Mouse (Mus musculus) adrenal gland, postnatal 36 days (tissue): ENCODE data around the gene Ago4. TPM values are rescaled to one million over a fixed set of nuclear protein-coding genes. Genes with fewer than 3 reads are reported as not detected.
A peak's percentile ranks its signal among the peaks of the same experiment; 100 is the strongest.

Source experiments
- DNase-seq, 2 experiments: peaks; one replicate each; pipeline ENCODE4 v3.0.0; 2021; ENCODE audit warnings: mixed read lengths in 1 of 2
- total RNA-seq, 2 experiments: library from RNA; stranded (reverse); gene quantifications; 2 replicates each; pipeline ENCODE4 v1.2.3; 2021

Ago4 gene
- total RNA-seq, 2 experiments from 2014 or later = 5.2 to 5.8 TPM

DNA sequence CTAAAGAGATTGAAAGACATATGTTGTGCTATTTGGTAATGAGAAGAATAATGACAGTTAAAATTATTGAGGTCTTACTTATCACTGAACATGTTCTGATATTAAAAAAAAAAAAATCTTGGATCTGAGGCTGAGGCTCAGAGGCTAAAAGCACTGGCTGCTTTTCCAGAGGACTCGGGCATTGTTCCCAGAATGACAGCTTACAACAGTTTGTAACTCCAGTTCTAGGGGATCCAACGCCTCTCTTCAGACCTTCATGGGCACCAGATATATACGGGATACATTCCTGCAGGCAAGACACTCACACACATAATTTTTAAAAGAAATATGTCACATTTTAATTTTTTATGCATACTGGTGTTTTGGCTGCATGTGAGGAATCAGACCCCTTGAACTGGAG lies 7.1 kb downstream of the Ago4 start:
- DNase-seq = no peak

DNA sequence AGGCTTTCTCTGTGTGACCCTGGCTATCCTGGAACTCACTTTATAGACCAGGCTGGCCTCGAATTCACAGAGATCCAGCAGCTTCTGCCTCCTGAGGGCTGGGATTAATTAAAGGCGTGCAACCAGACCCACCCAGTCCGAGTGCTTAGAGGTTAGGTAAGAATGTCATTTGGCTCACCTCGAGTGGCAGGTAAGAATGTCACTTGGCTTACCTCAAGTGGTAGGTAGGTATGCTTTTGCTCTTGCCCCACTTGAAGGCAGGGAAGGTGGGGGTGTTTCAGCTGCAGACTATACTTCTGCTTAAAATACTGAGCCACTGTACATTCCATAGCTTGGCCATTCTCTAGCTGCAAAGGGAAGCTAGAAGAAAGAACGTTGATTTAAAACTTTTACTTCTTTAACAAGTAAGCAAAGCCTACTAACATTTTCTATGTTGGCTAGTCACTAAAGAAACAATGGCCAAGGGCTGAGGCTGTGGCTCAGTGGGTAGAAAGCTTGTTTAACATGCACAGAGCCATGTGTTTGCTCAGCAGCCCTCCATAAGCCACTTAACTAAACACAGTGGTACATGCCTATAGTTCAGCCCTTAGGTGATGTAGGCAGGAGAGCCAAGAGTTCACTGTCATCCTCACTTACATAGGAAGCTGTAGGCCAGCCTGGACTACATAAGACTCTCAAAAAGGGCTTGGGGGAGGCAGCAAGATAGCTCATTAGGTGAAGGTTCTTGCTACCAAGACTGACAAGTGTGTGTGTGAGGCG lies 20.8 kb downstream of the Ago4 start:
- no peak for DNase-seq

DNA sequence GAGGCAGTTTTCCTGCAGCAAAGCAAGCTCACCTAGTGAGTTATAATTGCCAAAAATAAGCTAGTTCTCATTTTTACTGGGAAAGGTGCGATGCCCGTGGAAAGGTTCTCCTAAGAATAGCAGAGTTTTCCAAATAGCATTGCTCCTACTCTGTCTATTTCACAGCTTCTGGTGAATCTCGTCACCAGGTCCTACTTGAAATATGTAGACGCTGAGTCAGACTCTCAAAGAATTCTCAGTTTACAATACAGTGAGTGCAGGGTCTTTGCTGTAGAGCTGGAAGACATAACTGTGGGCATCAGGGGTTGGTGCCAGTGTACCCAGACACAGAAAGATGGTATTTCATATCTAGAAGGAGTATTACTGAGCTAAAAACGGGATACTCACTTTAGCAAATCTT lies 22.3 kb downstream of the Ago4 start:
- DNase-seq = no peak

DNA sequence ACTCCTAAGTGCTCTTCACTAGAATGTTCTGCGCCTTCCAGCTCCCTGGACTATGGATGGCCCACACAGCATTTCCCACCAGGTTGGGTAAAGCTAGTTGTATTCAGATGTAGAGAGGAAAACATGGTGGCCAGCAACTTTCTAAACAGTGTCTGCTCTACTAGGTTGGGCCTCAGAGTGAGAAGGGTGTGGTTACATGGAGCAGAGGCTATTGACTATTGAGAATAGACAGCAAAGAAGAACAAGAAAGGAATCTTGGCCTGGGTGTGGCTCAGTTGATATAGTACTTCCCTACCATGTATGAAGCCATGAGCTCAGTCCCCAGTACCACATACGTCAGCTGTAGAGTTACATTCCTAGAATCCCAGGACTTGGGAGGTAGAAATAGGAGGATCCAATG lies 24.2 kb downstream of the Ago4 start:
- no peak for DNase-seq

DNA sequence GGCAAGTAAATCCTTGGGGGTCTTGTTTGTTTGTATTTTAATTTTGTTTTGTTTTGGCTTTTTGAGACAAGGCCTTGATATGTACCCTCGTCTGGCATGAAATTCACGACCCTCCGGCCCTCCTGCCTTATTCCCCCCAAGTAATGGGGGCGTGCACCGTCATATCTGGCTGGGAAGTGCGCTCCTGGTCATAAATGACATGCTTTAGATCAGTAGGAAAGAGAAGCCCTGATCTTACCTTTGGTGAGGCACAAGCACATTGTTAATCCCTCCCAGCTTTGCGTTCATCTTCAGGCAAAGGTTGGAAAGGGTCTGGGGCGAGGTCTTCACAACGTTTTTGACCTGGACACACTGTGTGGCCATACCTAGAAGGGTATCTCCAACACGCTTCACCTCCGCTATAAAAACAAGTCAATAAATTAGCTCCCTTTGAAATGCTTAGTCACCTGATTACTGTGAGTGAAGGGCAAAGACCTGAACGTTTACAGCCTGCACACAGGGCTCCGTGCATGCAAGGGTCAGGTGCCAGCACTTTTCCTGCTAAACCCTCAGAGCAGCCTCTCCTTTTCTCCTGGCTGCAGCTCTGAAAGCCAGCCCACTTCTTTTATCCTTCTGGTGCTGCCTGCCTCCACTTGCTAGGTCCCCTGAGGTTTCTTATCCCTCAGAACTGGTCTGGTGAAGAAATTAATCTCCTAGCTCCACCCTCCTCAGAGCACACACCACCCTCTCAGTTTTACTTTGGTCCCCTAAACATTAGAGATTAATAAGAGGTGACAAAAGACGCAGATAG lies 25.0 kb downstream of the Ago4 start:
- DNase-seq = no peak

DNA sequence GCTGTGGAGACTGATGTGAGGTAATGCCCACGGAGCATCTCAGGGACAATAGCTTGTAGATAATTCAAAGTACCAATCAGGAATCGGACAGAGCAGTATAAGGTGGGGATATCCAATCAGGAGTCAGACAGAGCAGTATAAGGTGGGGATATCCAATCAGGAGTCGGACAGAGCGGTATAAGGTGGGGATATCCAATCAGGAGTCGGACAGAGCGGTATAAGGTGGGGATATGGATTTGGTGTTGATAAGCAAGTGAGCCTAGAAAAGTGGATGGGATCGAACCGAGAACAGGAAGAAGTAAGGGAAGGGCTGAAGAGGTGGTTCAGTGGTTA lies 30.3 kb downstream of the Ago4 start:
- no peak for DNase-seq

DNA sequence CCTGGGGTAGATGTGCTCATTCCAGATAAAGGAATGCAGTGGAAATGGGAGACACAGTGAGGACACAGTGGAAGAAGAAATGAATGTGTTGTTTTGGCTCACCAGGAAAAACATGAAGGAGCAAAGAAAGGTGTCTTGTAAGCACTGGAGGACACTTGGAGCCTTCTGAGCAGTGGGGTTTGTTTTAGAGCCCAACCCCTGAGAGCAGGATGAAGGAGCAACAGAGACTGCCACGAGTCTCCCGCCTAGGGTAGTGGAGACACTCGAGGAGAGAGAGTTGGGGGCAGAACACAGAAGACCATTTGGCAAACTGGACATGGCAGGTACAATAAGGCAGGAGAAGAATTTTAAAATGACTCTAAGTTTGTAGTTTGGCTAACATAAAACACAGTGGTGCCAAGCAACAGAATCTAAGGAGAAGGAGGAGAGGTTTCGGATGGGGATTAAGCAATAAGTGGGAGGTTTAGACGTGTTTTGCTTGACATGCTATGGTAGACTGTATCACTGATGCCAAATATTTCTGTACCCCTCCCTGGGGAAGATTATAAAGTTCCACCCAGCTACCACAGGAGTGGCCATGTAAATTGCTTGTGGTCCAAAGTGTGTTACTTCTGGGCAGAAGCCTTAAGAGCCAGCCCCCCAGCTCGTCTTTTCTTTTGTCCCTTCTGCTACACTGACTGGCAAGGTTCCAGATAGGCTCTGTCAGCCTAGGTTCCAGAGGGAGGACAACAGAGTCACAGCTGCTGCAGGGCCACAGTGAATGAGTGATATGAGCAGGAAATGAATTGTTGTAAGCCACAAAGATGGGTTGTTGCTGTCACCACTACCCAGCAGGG lies 30.9 kb downstream of the Ago4 start:
- DNase-seq = no peak

DNA sequence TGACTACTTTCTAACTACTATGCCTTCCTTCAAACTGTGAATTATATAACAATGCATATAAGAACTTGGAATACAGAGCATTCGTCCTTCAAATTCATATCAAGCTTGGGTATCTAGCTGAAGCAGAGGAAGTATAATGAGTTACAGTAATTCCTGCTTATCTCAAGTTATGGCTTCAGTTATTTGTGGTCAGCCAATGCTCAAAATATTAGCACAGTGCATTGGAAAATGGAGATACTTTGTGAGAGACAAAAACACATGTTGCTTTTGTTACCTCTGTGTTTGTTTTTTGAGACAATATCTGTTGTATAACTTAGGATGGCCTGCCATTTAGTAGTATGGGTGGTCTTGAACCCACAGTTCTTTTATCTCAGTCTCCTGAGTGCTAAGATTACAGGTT lies 34.7 kb downstream of the Ago4 start:
- no peak for DNase-seq

DNA sequence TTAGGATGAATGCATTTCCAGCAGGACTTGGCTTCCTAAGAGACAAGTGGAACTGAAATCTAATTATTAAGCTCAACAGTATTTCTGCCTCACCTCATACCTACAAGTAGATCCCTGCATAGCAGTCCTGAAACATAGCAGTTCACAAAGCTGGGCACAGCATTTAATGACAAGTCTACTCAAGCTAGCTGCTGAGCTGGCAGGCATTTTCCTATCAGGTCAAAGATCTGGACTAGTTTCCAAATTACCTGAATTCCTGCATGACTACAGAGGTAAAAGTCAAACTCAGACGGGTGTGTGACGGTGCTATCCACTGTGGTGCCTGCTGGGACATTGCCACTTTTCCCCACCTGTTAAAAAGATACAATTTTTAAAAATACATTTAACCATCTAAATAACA lies 36.3 kb downstream of the Ago4 start:
- DNase-seq = no peak

DNA sequence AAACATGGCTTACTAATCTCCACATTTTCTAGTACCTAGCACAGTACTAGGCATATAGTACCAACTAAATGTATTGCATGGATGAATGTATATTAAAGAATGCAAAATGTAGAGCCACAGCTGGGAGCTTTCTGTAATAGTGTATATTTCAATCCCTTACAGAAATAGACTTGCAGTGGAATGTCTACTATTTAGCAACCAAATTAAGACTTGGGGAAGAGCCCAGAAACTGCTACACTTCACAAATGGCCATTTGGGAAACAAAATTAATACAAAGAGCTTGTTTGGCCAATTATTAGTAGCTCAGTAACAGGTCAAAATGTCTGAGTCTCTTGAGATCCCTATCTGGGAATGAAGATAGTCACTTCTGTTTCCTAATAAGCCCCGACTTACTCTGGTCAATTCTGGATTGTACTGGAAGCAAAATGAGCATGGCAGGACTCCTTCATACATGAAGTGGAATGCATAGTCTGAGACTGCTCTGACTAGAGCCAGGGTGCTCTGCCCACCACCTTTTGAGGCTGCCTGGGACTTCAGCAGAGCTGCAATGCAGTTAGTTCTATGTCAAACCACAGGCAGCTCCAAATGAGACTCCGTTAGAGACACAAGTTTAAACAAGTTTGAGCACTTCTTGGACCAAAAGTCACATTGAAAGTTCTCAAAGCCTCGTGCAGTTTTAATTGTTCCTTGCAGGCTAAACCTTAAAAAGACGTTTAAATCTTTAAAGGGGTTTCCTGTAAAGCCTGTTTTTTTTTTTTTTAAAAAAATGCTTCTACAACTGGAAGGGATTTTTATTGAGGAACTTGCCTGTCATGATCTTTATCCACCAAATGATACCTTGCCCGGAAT lies 37.1 kb downstream of the Ago4 start:
- no peak for DNase-seq

DNA sequence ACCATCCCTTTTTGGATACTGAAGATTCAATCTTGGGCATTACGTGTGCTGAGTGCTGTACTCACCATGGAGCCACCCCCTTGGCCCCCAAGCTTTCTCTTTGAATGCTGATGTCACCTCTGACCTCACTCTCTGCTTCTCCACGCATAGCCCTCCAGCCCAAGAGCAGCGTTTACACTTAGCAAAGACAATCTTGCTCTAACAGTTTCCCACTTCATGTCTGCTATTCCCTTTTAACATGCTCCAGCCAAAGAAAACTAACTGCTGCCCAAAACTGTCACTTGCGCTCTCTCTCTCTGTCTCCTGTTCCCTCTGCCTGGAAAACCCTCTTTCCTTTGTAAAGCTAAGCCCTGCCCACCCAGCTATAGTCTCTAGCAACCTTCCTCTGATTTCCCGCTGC lies 37.8 kb downstream of the Ago4 start:
- DNase-seq = no peak

DNA sequence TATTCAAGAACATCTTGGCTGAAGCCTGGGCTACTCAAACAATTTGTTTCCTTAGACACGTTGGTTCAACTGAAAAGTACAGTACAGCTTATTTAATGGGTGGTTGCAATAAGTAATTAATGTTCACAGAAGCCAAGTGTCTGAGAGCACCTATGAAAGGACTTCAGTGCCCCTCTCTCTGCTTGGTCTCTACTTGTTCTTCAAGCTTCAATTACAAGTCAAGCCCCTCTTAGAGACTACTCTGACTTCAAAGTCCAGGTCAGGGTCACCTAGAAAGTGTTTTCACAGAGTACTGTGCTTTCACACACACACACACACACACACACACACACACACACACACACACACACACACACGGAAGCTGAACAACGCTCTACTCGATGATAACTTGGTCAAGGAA lies 39.9 kb downstream of the Ago4 start:
- DNase-seq = no peak

DNA sequence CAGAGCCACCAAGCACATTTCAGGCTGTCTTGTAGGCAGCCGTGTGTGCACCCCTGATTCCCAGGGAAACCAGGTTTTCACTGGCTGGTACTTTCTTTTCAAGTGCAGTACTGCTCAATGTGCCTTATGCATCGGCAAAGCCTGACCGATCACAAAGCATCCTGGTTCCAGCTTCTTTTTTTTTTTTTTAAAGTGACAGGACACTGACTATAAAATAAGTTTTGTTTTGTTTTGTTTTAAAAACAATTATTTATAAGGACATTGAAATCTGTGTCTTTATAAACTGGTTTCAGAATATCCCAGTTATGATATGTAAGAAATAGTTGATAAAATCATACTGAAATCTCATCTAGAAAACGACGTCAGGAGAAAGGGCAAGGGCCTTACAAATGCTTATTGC lies 41.3 kb downstream of the Ago4 start:
- no peak for DNase-seq

DNA sequence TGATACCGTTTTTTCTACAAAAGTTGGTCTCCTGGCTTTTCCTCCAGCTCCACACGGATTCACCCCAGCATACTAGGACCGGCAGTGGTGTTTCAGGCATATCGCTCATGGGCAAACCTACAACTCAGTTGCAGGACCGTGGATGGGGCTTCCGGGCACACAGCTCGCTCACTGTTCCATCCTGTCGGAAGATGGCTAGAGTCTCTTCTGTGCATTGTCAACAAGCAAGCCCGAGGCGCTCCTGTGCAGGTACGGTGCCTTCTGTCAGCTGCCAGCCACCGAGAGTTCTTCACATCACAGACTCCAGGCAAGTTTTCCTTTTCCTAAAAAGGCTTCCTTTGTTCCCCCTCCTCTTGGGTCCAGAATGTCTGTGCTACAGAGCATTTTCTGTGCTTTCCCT lies 42.5 kb downstream of the Ago4 start:
- no peak for DNase-seq

DNA sequence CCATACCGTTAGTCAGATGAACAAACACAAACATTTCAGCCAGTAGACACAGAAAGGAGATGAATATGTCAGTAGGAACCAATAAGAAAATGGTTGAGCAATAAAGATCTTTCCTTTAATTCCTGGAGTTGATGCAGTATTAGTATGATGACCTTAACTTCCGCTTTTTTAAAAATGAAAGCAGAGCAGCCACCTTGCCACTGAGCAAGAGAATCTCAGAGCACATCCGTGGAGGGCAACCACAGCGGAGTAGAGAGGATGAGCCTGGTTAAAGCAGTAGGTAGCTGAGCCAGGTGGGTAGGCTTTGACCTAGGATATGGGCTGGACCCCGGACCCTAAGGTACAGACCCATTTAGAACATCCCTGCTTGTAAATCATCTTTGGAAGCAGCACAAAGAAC lies 43.5 kb downstream of the Ago4 start:
- DNase-seq = no peak

DNA sequence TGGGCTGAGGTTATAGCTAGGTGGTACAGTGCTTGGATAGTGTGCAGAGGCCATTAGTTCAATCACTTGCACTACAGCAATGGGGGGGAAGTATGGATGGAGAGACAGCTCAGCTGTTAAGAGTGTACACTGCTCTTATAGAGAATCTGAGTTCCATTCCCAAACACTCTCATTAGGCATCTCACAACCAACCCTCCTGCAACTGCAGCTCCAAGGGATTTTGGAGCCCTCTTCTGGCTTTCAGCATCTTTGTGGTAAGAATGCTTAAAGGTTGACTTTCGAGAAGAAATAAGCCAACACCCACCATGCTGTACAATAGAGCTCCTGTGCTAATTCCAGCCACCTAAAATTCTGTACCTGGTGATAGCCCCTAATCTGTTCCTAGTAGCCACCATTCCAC lies 47.1 kb downstream of the Ago4 start:
- DNase-seq = no peak

DNA sequence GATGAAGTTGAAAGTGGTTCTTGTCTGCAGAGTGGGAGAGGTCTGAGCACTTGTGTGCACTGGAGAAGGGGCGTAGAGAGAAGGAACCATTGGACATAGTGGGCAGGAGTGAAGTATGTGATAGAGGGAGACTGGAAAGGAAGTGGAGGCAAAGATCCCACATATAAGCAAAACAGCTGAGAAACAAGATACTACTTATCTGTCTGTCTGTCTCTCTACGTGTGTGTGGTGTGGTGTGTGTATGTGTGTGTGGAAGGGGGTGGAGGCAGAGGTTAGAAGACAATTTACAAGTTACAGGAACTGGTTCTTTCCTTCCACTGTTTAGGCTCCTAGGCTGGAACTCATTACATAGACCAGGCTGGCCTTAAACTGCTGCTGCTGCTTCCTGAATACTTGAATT lies 48.2 kb downstream of the Ago4 start:
- no peak for DNase-seq

DNA sequence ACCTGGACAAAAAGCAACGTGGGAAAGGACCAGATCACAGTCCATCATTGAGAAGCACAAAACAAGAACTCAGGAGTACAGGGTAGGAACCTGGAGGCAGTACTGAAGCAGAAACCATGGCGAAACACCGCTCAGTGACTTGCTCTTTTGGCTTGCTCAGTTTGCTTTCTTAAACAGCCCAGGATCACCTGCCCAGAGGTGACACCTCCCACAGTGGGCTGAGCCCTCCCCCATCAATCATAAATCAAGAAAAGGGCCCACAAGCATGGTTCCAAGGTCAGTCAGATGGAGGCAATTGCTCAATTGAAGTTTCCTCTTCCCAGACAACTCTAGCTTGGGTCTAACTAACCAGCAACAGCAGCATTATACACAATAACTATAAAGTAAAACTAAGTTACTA lies 49.4 kb downstream of the Ago4 start:
- DNase-seq = no peak

DNA sequence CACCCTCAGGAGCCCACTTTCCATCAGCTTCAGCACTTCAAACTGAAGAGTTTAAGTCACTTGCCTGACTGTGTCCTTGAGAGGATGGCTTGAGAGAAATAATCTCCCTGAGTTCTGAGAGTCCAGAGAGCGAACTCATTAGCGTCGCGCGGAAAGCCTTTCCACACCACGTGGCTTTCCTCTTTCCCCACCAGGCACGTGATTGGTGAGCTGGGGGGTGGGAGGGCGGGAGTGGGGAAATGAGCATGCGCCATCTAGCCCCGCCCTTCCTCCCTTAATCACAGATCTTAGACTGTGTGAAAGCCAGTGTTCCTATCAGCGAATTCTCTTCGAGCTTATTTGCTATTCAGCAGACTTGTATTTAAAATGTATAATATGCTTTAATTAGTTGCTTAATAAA lies 50.3 kb downstream of the Ago4 start:
- no peak for DNase-seq

DNA sequence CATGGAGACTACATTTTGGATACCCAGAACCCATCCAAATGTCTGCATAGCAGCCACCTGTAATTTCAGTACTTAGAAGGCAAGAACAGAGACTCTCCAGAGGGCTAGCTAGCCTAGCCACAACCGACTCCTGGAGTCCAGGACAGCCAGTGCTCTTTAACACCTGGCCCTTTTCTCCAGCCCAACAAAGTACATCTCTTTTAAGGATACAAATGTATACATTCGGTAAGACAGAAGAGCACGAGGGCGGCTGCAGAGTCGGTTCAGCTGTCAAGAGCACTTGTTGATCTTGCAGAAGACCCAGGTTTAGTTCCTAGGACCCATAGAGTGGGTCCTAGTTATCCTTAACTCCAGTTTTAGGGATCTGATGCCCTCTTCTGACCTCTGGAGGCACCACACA lies 51.8 kb downstream of the Ago4 start:
- DNase-seq = no peak

DNA sequence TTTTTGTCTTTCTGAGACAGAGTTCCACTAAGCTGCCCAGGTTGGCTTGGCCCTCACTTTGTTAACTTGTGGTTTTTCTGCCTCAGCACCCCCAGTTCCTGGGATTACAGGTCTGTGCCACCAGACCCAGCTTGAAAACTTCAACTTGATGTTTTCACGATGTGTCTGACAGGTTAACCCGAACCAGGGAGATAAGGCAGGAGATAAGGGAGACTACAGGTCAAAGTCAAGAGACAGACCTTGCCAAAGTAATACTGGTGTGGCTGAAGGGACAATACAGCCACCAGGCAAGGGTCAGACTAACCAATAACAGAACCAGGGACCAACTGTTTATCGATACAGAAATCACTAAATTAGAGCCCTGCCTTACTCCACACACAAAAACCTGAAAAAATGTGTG lies 53.0 kb downstream of the Ago4 start:
- DNase-seq = no peak

DNA sequence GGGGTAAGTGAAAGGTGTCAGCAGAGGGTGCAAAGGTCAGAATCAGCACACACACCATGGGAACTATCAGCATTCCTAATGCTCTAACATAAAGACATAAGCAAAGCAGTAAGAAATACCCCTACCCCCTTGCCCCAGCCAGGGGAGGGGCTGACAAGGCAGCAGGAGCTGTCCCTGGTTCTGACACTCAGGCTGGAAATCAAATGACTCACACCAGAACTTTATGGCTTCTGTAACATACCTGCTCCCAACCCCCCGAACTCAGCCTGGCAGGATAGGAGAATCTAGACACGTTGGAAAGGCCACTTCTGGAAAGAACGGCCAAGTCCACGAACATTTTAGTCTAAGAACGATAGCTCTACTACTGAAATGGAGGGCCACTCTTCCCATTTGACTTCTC lies 60.2 kb downstream of the Ago4 start:
- peak in 1 of 2 experiments; percentile 15 for DNase-seq
